Mouse (Mus musculus) heart, adult 2 months (tissue): ENCODE measurements around the gene Ubqln4.

ENCODE experiments used
- CTCF ChIP-seq: fragments of 200-600 bp; IDR thresholded peaks from 2 replicates; pipeline ENCODE4 v1.8.1; 2022; ENCODE audit warnings: antibody characterized with exemption, mild to moderate bottlenecking, moderate library complexity
- EP300 ChIP-seq: fragments of 200-500 bp; IDR thresholded peaks from 2 replicates; pipeline ENCODE4 v1.6.1; 2011; ENCODE audit warnings: low read depth, low read length, control low read depth; ENCODE audit not compliant: insufficient read depth
- POLR2A ChIP-seq: fragments of 200-500 bp; IDR thresholded peaks from 2 replicates; pipeline ENCODE4 v1.6.1; 2011; ENCODE audit warnings: mild to moderate bottlenecking, low read depth, low read length, control low read depth; ENCODE audit not compliant: insufficient read depth

DNA sequence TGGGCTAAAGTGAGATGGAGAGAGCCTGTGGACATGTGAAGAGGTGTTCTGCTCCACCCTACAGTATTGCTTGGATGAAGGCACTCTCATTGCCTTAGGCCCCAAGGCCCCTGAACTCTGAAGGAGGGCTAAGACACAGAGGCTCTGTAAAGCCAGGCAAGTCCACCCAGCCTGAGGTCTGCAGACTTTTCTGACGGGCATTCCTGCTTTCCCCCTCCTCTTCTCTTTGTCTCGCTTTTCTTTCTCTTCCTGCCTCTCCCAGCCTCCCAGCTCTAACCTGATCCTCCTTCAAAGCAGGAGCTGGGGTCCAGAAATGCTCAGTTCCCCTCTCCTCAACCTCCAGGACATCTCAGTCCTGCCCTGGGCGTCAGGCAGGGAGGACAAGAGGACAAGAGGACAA, 18.6 kb upstream of the Ubqln4 start:
- TF ChIP-seq POLR2A = no peak
- no peak for TF ChIP-seq CTCF
- no peak for TF ChIP-seq EP300
